Mouse (Mus musculus): ENCODE results near the gene Tctex1d4. TPM values are rescaled to one million over a fixed set of nuclear protein-coding genes. Genes with fewer than 3 reads are reported as not detected.
A peak's percentile ranks its signal among the peaks of the same experiment; 100 is the strongest.

The Tctex1d4 gene
- total and polyA plus RNA-seq, 2 experiments: 0.17 TPM; not detected in 1

DNA sequence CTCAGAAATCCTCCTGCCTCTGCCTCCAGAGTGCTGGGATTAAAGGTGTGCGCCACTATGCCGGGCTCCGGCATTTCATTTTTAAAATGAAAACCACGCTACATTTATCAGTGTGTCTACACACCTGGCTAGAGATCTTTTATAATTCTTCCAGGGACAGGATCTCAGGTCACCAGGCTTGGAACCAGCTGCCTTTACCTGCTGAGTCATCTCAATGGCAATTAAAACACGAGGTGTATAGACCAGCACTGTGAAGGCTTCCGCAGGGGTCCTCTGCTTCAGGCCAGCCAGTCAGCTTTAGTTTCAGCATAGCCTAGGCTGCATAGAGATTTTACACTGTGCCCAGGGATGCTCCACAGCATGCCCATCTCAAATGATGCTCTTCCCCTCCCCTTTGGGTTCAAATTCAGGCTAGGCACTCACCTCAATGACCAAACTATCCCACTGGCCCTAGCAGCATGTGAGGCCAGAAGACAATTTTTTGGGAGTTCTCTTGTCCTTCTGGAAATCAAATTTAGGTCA is 23.7 kb downstream of the Tctex1d4 start:
- no peak overlapping the region for H3K27ac ChIP-seq (replicated peaks; ENCODE audit: insufficient read depth, low read depth, low read length)
- TF ChIP-seq CTCF (IDR thresholded peaks at IDR 0.05; ENCODE audit: low read depth, low read length): no peak
- no peak for TF ChIP-seq POLR2A (IDR thresholded peaks at IDR 0.05; ENCODE audit: extremely low read depth, insufficient read depth, low read length)
- H3K9ac ChIP-seq (ENCODE audit: low read depth, low read length): no peak overlapping the region
- H3K4me1 ChIP-seq (ENCODE audit: control insufficient read depth, insufficient read depth, low read length): peaks cover 5% of the 10 kb centered on the region; the same call in 1 of the 2 replicates
- H3K36me3 ChIP-seq (ENCODE audit: control insufficient read depth, insufficient read depth, low read length): peaks cover 39% of the 10 kb centered on the region
- peaks cover 3% of the 10 kb centered on the region; the same call in 1 of the 2 replicates for H3K79me2 ChIP-seq (ENCODE audit: control insufficient read depth, insufficient read depth, low read length)
- no peaks in the 10 kb centered on the region for H3K27me3 ChIP-seq (ENCODE audit: control insufficient read depth, insufficient read depth, low read length)
- DNase-seq (ENCODE audit: extremely low read depth, low read depth, low spot score): no peak
- H3K4me3 ChIP-seq (ENCODE audit: insufficient read depth, low read depth, low read length): no peak overlapping the region
- 95% methylated on average over 6 of the region's 6 CpGs for WGBS

DNA sequence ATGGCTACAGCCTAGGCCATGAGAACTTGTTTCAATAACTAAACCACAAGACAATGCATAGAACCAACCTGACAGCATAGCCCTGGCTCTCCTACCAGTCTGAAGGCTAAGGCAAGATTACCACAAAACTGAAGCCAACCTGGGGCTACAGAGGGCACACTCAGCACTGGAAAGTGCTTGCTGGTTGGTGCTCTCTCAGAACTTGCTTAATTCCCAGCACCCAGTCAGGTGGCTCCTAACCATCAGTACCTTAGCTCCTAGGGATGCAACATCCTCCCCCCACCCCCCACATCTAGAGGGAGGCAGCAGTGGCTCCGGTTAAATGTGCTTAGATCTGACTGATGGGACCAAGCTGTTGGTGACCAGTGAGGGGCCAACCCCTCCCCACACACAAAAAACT is 24.8 kb downstream of the Tctex1d4 start:
- WGBS: 70% methylated on average over 1 of the region's 1 CpGs
- no peaks in the 10 kb centered on the region for H3K27me3 ChIP-seq (ENCODE audit: control insufficient read depth, insufficient read depth, low read length)
- no peak overlapping the region for H3K4me3 ChIP-seq (ENCODE audit: insufficient read depth, low read depth, low read length)
- H3K27ac ChIP-seq (replicated peaks; ENCODE audit: insufficient read depth, low read depth, low read length): no peak overlapping the region
- peaks cover 39% of the 10 kb centered on the region for H3K36me3 ChIP-seq (ENCODE audit: control insufficient read depth, insufficient read depth, low read length)
- H3K79me2 ChIP-seq (ENCODE audit: control insufficient read depth, insufficient read depth, low read length): peaks cover 8% of the 10 kb centered on the region; the same call in 1 of the 2 replicates
- no peak for DNase-seq (ENCODE audit: extremely low read depth, low read depth, low spot score)
- no peak overlapping the region for H3K9ac ChIP-seq (ENCODE audit: low read depth, low read length)
- TF ChIP-seq POLR2A (IDR thresholded peaks at IDR 0.05; ENCODE audit: extremely low read depth, insufficient read depth, low read length) (no peak), CTCF (IDR thresholded peaks at IDR 0.05; ENCODE audit: low read depth, low read length) (no peak)
- peaks cover 5% of the 10 kb centered on the region; the same call in 1 of the 2 replicates for H3K4me1 ChIP-seq (ENCODE audit: control insufficient read depth, insufficient read depth, low read length)

DNA sequence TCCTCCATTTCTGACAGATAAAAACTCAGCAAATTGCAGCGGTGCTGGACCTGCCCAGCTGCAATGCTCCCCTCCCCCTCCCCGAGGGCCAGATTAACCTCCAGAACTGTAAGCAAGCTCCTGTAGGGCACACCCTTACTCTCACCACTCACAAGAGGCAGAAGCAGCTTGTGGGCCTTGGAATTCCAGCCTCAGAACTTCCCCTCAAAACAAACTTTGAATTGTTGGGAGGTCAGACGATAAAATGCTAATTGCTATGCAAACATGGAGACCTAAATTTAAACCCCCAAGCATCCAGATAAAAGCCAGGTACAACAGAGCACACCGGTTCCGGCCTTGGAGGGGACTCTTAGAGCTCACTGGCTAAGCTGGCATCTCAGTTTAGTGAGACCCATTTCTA is 26.1 kb downstream of the Tctex1d4 start:
- Histone ChIP-seq H3K4me1 (ENCODE audit: control insufficient read depth, insufficient read depth, low read length) (peaks cover 5% of the 10 kb centered on the region; the same call in 1 of the 2 replicates), H3K79me2 (ENCODE audit: control insufficient read depth, insufficient read depth, low read length) (peaks cover 8% of the 10 kb centered on the region; the same call in 1 of the 2 replicates), H3K9ac (ENCODE audit: low read depth, low read length) (no peak overlapping the region), H3K27ac (replicated peaks; ENCODE audit: insufficient read depth, low read depth, low read length) (no peak overlapping the region), H3K4me3 (ENCODE audit: insufficient read depth, low read depth, low read length) (no peak overlapping the region), H3K36me3 (ENCODE audit: control insufficient read depth, insufficient read depth, low read length) (peaks cover 39% of the 10 kb centered on the region), H3K27me3 (ENCODE audit: control insufficient read depth, insufficient read depth, low read length) (no peaks in the 10 kb centered on the region)
- DNase-seq (ENCODE audit: extremely low read depth, low read depth, low spot score): no peak
- 64% methylated on average over 5 of the region's 5 CpGs for WGBS
- TF ChIP-seq CTCF (IDR thresholded peaks at IDR 0.05; ENCODE audit: low read depth, low read length): no peak
- no peak for TF ChIP-seq POLR2A (IDR thresholded peaks at IDR 0.05; ENCODE audit: extremely low read depth, insufficient read depth, low read length)

DNA sequence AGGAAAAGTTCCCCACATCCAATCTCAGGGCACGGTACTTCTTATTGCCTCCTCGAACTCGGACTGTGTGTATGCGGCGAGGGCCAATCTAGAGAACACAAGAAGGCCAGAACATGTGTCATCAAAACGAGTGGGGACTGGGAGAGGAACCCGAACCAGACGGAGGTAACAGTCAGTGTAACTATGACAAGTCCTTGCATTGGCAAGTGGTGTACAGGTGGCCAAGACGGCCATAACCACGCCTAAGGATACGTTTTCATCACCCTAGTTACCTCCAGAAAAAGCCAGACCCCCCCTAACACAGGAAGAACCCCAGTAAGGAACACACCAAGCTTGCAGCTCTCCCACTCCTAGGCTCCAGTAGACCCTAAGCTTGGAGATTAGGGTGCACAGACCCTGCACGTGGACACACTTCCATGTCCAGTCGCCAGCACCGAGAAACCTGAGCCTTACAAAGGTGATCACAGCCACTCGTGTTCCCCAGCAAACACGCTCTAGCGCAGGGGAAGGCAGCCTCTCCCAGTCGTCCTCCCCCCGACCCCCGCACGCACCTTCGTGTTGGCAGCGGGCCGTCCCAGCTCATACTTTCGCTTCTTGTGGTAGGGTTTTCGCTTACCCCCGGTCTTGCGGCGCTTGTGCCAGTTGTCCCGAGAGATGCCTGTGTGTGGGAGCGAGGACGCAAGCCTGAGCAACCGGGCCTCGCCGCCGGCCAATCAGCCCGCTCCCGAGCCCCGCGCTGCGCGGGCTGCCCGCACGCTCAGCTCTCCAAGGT is 28.6 kb downstream of the Tctex1d4 start:
- H3K36me3 ChIP-seq (ENCODE audit: control insufficient read depth, insufficient read depth, low read length): peaks cover 38% of the 10 kb centered on the region
- H3K9ac ChIP-seq (ENCODE audit: low read depth, low read length): peak overlapping the region; percentile 94
- peaks cover 5% of the 10 kb centered on the region; the same call in 1 of the 2 replicates for H3K4me1 ChIP-seq (ENCODE audit: control insufficient read depth, insufficient read depth, low read length)
- no peaks in the 10 kb centered on the region for H3K27me3 ChIP-seq (ENCODE audit: control insufficient read depth, insufficient read depth, low read length)
- no peak for DNase-seq (ENCODE audit: extremely low read depth, low read depth, low spot score)
- peaks cover 8% of the 10 kb centered on the region; the same call in 1 of the 2 replicates for H3K79me2 ChIP-seq (ENCODE audit: control insufficient read depth, insufficient read depth, low read length)
- peak overlapping the region; percentile 50 for H3K27ac ChIP-seq (replicated peaks; ENCODE audit: insufficient read depth, low read depth, low read length)
- peak overlapping the region; percentile 86 for H3K4me3 ChIP-seq (ENCODE audit: insufficient read depth, low read depth, low read length)
- TF ChIP-seq POLR2A (IDR thresholded peaks at IDR 0.05; ENCODE audit: extremely low read depth, insufficient read depth, low read length) (no peak), CTCF (IDR thresholded peaks at IDR 0.05; ENCODE audit: low read depth, low read length) (no peak)
- WGBS: 3% methylated on average over 44 of the region's 44 CpGs

DNA sequence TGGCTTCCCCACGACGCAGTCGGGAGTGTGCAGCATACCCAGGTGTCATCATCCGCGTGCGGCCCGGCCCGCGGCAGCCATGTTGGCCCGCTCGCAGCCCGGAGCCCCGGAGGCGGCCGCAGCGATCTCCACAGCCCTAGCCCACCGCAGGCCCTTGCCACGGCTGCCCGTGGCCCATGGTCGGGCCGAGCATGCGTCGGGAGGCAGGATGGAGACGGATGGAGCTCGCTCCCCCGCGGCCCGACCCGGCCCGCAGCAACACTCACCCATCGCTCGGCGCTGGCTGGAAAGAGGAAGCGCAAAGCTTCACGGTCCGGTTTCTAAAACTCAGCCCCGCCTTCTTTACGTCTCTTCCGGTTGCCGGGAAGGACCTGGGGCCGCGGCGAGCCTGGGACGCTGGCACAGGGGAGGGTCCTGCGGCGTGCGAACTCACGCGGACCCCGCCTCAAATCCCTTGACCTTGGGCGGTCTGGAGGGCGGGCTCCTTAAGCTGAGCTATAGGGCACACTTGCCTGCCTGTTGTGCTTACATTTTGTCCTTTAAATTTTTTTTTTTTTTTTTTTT is 29.3 kb downstream of the Tctex1d4 start, which contains the start of gene Rps8:
Gene Rps8, minus strand, starts transcription at position 452 of the 564 bp plus-strand sequence.
- TF ChIP-seq POLR2A (IDR thresholded peaks at IDR 0.05; ENCODE audit: extremely low read depth, insufficient read depth, low read length) (peak; percentile 94), CTCF (IDR thresholded peaks at IDR 0.05; ENCODE audit: low read depth, low read length) (no peak)
- Histone ChIP-seq H3K4me3 (ENCODE audit: insufficient read depth, low read depth, low read length) (peak within 1 kb of the TSS; percentile 86), H3K79me2 (ENCODE audit: control insufficient read depth, insufficient read depth, low read length) (peaks cover 8% of the 10 kb centered on the region; the same call in 1 of the 2 replicates), H3K4me1 (ENCODE audit: control insufficient read depth, insufficient read depth, low read length) (peaks cover 5% of the 10 kb centered on the region; the same call in 1 of the 2 replicates), H3K36me3 (ENCODE audit: control insufficient read depth, insufficient read depth, low read length) (peaks cover 31% of the 10 kb centered on the region), H3K9ac (ENCODE audit: low read depth, low read length) (peak within 1 kb of the TSS; percentile 94), H3K27me3 (ENCODE audit: control insufficient read depth, insufficient read depth, low read length) (no peaks in the 10 kb centered on the region), H3K27ac (replicated peaks; ENCODE audit: insufficient read depth, low read depth, low read length) (peak within 1 kb of the TSS; percentile 78)
- DNase-seq (ENCODE audit: extremely low read depth, low read depth, low spot score): peak; percentile 77
- under 1% methylated on average over 52 of the region's 52 CpGs for WGBS
